Mouse (Mus musculus) stomach, postnatal 0 days (tissue): ENCODE data around the gene Kcnh4.

ENCODE experiments used
- CTCF ChIP-seq: IDR thresholded peaks from 2 replicates; pipeline ENCODE4 v1.5.1; 2016; ENCODE audit warnings: antibody characterized with exemption, low read depth, mild to moderate bottlenecking, moderate library complexity
- EP300 ChIP-seq: optimal IDR thresholded peaks from 2 replicates; pipeline ENCODE3; 2016; ENCODE audit warnings: antibody characterized with exemption

DNA sequence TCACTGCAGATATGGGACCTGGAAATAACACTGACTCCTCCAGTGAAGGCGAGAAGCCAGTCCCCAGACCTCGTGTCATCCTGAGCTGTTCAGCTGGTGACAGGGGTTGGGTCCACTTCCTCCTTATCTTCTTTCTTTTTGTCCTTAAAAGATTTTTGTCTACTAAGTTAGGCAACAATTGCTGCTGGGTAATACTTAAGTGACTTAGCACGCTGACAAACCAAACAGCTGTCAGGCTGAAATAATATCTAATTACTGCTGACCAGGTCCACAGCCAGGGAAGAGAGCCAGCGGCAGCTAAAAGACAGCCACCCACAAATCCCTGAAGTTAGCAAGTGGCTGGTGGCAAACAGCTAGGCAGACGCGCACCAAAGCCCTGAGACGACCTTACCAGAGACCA is 45.8 kb upstream of the Kcnh4 start:
- TF ChIP-seq CTCF (no peak), EP300 (no peak)
